Mouse (Mus musculus): ENCODE results near the gene 1700092M07Rik.

DNA sequence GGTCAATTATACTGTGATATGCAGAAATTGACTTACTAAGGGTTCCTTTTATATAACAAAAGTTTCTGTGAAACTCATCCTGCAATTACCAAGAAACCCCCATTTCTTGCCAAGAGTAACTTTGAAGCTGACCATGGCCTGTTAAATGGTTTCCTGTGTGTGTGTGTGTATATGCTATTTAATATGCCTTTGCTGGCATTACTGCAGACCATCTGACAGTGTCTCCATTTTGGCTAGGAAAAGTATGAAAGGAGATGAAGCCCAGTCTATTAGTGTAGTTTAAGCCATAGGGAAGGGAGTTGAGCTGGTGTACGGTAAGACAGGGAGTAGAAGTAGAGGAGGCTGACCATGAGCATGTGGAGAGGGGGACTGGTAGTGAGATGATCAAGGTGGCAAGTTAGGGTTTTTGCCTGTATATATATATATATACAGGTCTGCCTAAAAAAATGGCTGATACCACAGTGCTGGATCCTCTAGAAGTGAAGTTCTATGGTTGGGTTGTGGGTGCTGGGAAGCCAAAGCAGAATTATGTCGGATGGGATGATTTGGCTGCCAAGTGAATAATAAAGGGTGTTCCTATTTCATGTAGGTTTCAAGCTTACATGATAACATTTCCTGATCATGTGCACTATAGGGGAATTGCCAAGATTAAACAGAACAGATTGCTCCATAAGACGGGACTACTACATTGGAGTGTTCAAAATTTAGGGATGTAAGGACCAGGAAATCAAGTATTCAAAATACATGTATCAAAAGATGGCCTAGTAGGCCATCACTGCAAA lies 13.7 kb upstream of the 1700092M07Rik start:
- no peak for TF ChIP-seq CTCF (IDR thresholded peaks at IDR 0.05; ENCODE audit: extremely low read depth, insufficient read length, insufficient replicate concordance, low read depth, low read length)
- TF ChIP-seq POLR2A (IDR thresholded peaks at IDR 0.05; ENCODE audit: low read depth, low read length) = no peak

All from small intestine, adult 2 months (tissue).